Mouse (Mus musculus) splenic B cell, adult 2 months (primary cell): Measurements from ENCODE around the gene Slc5a2.

Experiments
- DNase-seq: peaks from one replicate; pipeline ENCODE4 v3.0.0-alpha.2; 2011; ENCODE audit warnings: low read depth, low spot score
- H3K27me3 ChIP-seq: 2 replicates; pipeline ENCODE4 v1.6.1; 2012; ENCODE audit warnings: mild to moderate bottlenecking, low read length, moderate library complexity, mixed read lengths; ENCODE audit not compliant: control insufficient read depth, poor library complexity, insufficient read depth, severe bottlenecking
- H3K36me3 ChIP-seq: 2 replicates; pipeline ENCODE4 v1.6.1; 2012; ENCODE audit warnings: mild to moderate bottlenecking, low read length, moderate library complexity, mixed read lengths; ENCODE audit not compliant: control insufficient read depth, poor library complexity, insufficient read depth, severe bottlenecking

The Slc5a2 gene

DNA sequence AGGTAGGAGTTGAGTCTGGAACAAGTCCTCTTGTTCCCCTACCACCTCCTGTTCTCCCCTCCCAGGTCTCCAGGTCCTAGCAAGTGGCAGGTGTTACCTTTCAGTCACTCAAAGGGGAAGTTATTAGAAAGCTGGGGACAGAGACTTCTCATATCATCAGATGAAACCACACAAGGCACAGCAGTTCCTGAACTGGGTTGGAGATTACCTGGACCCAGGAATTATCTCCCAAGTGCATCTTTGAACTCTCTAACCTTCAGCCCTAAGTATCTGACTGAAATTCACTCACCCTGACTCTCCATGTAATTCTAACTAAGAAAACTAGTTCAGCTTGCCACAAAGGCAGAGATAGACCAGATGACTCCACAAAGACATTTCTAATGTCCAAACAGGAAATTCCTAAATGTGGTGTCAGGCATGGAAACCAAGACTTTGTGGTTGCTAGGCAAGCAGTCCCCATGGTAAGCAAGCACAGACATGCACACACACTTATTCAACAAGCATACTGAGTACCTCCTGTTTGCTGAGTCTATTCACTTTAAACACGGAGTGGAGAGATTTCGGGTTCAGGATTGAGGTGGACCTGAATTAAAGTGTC, 54.9 kb downstream of the Slc5a2 start:
- no peaks in the 10 kb centered on the region for H3K36me3 ChIP-seq
- no peak for DNase-seq
- H3K27me3 ChIP-seq, result no peaks in the 10 kb centered on the region

DNA sequence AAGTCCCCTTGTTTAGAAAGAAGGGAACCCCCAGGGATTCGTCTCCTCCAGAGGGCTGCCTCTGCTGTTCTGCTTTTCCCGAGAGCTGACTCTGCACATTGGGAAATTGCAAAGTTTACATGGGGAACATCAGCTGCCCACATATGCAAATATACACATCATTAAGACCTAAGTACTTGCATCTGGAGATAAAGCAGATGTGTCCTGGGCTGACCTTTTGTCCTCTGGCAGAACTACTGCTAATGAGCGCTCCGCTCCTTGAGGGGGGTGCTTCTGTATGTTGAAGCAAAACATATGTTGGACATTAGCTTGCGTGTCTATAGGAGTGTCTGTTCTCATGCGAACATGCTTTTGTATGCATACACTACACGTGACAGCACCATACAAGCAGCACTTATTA, 55.8 kb downstream of the Slc5a2 start:
- DNase-seq, result no peak
- Histone ChIP-seq H3K36me3 (no peaks in the 10 kb centered on the region), H3K27me3 (no peaks in the 10 kb centered on the region)
